Mouse (Mus musculus) stomach, postnatal 0 days (tissue): ENCODE data around the gene Gpr15. TPM values are rescaled to one million over a fixed set of nuclear protein-coding genes. Genes with fewer than 3 reads are reported as not detected.

Experiments
- ATAC-seq: fragments of 200-750 bp; cut with Nextera tagmentation; 2 replicates; pipeline ENCODE4 v1.8.0; 2017; ENCODE audit not compliant: low FRiP score, low TSS enrichment
- DNase-seq: peaks from one replicate; pipeline ENCODE4 v3.0.0-alpha.2; 2016; ENCODE audit warnings: low spot score
- H3K27ac ChIP-seq: fragments of 300-500 bp; sonication (generic); replicated peaks from 2 replicates; pipeline ENCODE4 v1.5.1; 2014; ENCODE audit warnings: mild to moderate bottlenecking, control low read depth
- H3K27me3 ChIP-seq: fragments of 300-500 bp; sonication (generic); 2 replicates; pipeline ENCODE4 v1.6.1; 2014; ENCODE audit warnings: low read length; ENCODE audit not compliant: control insufficient read depth, insufficient read depth
- H3K36me3 ChIP-seq: fragments of 300-500 bp; sonication (generic); 2 replicates; pipeline ENCODE4 v1.6.1; 2014; ENCODE audit warnings: low read length, mixed read lengths; ENCODE audit not compliant: control insufficient read depth, insufficient read depth
- H3K4me1 ChIP-seq: fragments of 300-500 bp; sonication (generic); replicated peaks from 2 replicates; pipeline ENCODE4 v1.6.1; 2014; ENCODE audit warnings: antibody characterized with exemption; ENCODE audit not compliant: control insufficient read depth, insufficient read depth
- H3K4me2 ChIP-seq: fragments of 300-500 bp; sonication (generic); replicated peaks from 2 replicates; pipeline ENCODE4 v1.6.1; 2014; ENCODE audit warnings: low read depth, mild to moderate bottlenecking, control low read depth, moderate library complexity
- H3K4me3 ChIP-seq: fragments of 300-500 bp; sonication (generic); 2 replicates; pipeline ENCODE4 v1.5.1; 2014; ENCODE audit warnings: low read depth, low read length, control low read depth
- H3K9ac ChIP-seq: fragments of 300-500 bp; sonication (generic); 2 replicates; pipeline ENCODE4 v1.6.1; 2014; ENCODE audit warnings: mild to moderate bottlenecking, low read length, control low read depth, mixed read lengths
- H3K9me3 ChIP-seq: fragments of 300-500 bp; sonication (generic); 2 replicates; pipeline ENCODE4 v1.6.1; 2016; ENCODE audit warnings: low read length; ENCODE audit not compliant: control insufficient read depth
- CTCF ChIP-seq: IDR thresholded peaks from 2 replicates; pipeline ENCODE4 v1.5.1; 2016; ENCODE audit warnings: antibody characterized with exemption, low read depth, mild to moderate bottlenecking, moderate library complexity
- EP300 ChIP-seq: optimal IDR thresholded peaks from 2 replicates; pipeline ENCODE3; 2016; ENCODE audit warnings: antibody characterized with exemption
- WGBS: fragments of 180-500 bp; shearing (Covaris S2); extraction: QIAGEN DNeasy Blood & Tissue Kit; methylation state at CpG from one replicate; pipeline ENCODE4 v1.1.7; 2014; 5-methylcytosine and 5-hydroxymethylcytosine counted together
- polyA plus RNA-seq: library from polyadenylated mRNA; unstranded; fragments of >200 nt; fragmentation: Nextera tagmentation; extraction: Ambion mirVana; gene quantifications from 2 replicates; pipeline ENCODE4 v1.2.1, GENCODE M21; 2015

Gpr15 gene
- polyA plus RNA-seq, 1 experiment from 2014 or later: not detected

- no peak for ATAC-seq
- Histone ChIP-seq H3K36me3 (no peaks in the 10 kb centered on the region), H3K4me2 (no peak overlapping the region), H3K9ac (no peak overlapping the region), H3K27ac (no peak overlapping the region), H3K4me1 (no peaks in the 10 kb centered on the region), H3K9me3 (no peaks in the 10 kb centered on the region), H3K4me3 (no peak overlapping the region), H3K27me3 (no peaks in the 10 kb centered on the region)
- DNase-seq: no peak
- TF ChIP-seq EP300 (no peak), CTCF (no peak)
- WGBS: 75% methylated on average over 5 of the region's 5 CpGs
Measured at GRCm38 (mm10) chr16:58689555-58690169, 29.2 kb downstream of the Gpr15 start.

GRCm38 (mm10) chr16:58688534-58688933, 30.3 kb downstream of the Gpr15 start:
- no peak overlapping the region for H3K4me2 ChIP-seq
- no peak for ATAC-seq
- H3K36me3 ChIP-seq: no peaks in the 10 kb centered on the region
- no peak for DNase-seq
- H3K27me3 ChIP-seq: no peaks in the 10 kb centered on the region
- H3K9me3 ChIP-seq: no peaks in the 10 kb centered on the region
- H3K9ac ChIP-seq: no peak overlapping the region
- 89% methylated on average over 1 of the region's 1 CpGs for WGBS
- H3K4me3 ChIP-seq: no peak overlapping the region
- H3K27ac ChIP-seq: no peak overlapping the region
- no peaks in the 10 kb centered on the region for H3K4me1 ChIP-seq
- TF ChIP-seq EP300: no peak
- TF ChIP-seq CTCF: no peak

- no peaks in the 10 kb centered on the region for H3K27me3 ChIP-seq
- no peaks in the 10 kb centered on the region for H3K4me1 ChIP-seq
- H3K4me2 ChIP-seq: no peak overlapping the region
- H3K4me3 ChIP-seq: no peak overlapping the region
- ATAC-seq (no peak), DNase-seq (no peak)
- no peak for TF ChIP-seq CTCF
- no peak for TF ChIP-seq EP300
- H3K9ac ChIP-seq: no peak overlapping the region
- 66% methylated on average over 20 of the region's 20 CpGs for WGBS
- no peaks in the 10 kb centered on the region for H3K9me3 ChIP-seq
- H3K27ac ChIP-seq: no peak overlapping the region
- no peaks in the 10 kb centered on the region for H3K36me3 ChIP-seq
Measured at GRCm38 (mm10) chr16:58685548-58686537, 33.0 kb downstream of the Gpr15 start.

- Histone ChIP-seq H3K4me3 (no peak overlapping the region), H3K4me2 (no peak overlapping the region), H3K9ac (no peak overlapping the region), H3K27ac (no peak overlapping the region), H3K27me3 (no peaks in the 10 kb centered on the region), H3K4me1 (no peaks in the 10 kb centered on the region), H3K9me3 (no peaks in the 10 kb centered on the region), H3K36me3 (no peaks in the 10 kb centered on the region)
- no peak for ATAC-seq
- TF ChIP-seq CTCF (peak; percentile 45), EP300 (no peak)
- no peak for DNase-seq
Measured at GRCm38 (mm10) chr16:58684537-58684936, 34.3 kb downstream of the Gpr15 start.

GRCm38 (mm10) chr16:58683911-58684310, 35.0 kb downstream of the Gpr15 start:
- Histone ChIP-seq H3K4me1 (no peaks in the 10 kb centered on the region), H3K36me3 (no peaks in the 10 kb centered on the region), H3K4me3 (no peak overlapping the region), H3K27me3 (no peaks in the 10 kb centered on the region), H3K27ac (no peak overlapping the region), H3K9ac (no peak overlapping the region), H3K9me3 (no peaks in the 10 kb centered on the region), H3K4me2 (no peak overlapping the region)
- no peak for DNase-seq
- 83% methylated on average over 4 of the region's 4 CpGs for WGBS
- no peak for ATAC-seq
- TF ChIP-seq CTCF (no peak), EP300 (no peak)

GRCm38 (mm10) chr16:58682870-58683269, 36.0 kb downstream of the Gpr15 start:
- 63% methylated on average over 7 of the region's 7 CpGs for WGBS
- no peaks in the 10 kb centered on the region for H3K9me3 ChIP-seq
- DNase-seq (no peak), ATAC-seq (peak; percentile 73)
- peak overlapping the region; percentile 45 for H3K27ac ChIP-seq
- no peak overlapping the region for H3K4me2 ChIP-seq
- H3K36me3 ChIP-seq: 0 out of 2 replicates have a peak, but pooled peaks cover 1% of the 10 kb centered on the region
- H3K4me1 ChIP-seq: no peaks in the 10 kb centered on the region
- TF ChIP-seq EP300: peak; percentile 63
- no peak for TF ChIP-seq CTCF
- H3K27me3 ChIP-seq: no peaks in the 10 kb centered on the region
- H3K4me3 ChIP-seq: no peak overlapping the region
- no peak overlapping the region for H3K9ac ChIP-seq
